Mouse (Mus musculus) midbrain, embryonic 14.5 days (tissue): ENCODE results near the gene Srgap2. TPM values are rescaled to one million over a fixed set of nuclear protein-coding genes. Genes with fewer than 3 reads are reported as not detected.
A peak's percentile ranks its signal among the peaks of the same experiment; 100 is the strongest.
"Not testable (repeated sequence)": the region's sequence is repeated elsewhere in the genome, so short reads cannot be mapped to it uniquely, and the experiment has no call there.

Source experiments
- ATAC-seq: fragments of 200-750 bp; cut with Nextera tagmentation; 2 replicates; pipeline ENCODE4 v1.8.0; 2017; ENCODE audit warnings: moderate number of reproducible peaks, moderate library complexity; ENCODE audit not compliant: low FRiP score, low TSS enrichment
- DNase-seq: peaks from one replicate; pipeline ENCODE4 v3.0.0-alpha.2; 2015
- H3K27ac ChIP-seq: fragments of 300-500 bp; sonication (generic); replicated peaks from 2 replicates; pipeline ENCODE4 v1.5.1; 2014; ENCODE audit warnings: mild to moderate bottlenecking, low read depth, low read length, moderate library complexity
- H3K27me3 ChIP-seq: fragments of 300-500 bp; sonication (generic); 2 replicates; pipeline ENCODE4 v1.6.1; 2014; ENCODE audit warnings: low read length, control low read depth, mixed read lengths; ENCODE audit not compliant: control insufficient read depth, insufficient read depth
- H3K36me3 ChIP-seq: fragments of 300-500 bp; sonication (generic); 2 replicates; pipeline ENCODE4 v1.6.1; 2014; ENCODE audit warnings: low read length, control low read depth; ENCODE audit not compliant: control insufficient read depth, insufficient read depth
- H3K4me1 ChIP-seq: fragments of 300-500 bp; sonication (generic); 2 replicates; pipeline ENCODE4 v1.6.1; 2014; ENCODE audit warnings: mild to moderate bottlenecking, antibody characterized with exemption, low read length, control low read depth; ENCODE audit not compliant: control insufficient read depth, insufficient read depth
- H3K4me2 ChIP-seq: fragments of 300-500 bp; sonication (generic); 2 replicates; pipeline ENCODE4 v1.6.1; 2014; ENCODE audit warnings: mild to moderate bottlenecking, low read length, moderate library complexity
- H3K4me3 ChIP-seq: fragments of 300-500 bp; sonication (generic); replicated peaks from 2 replicates; pipeline ENCODE4 v1.5.1; 2014; ENCODE audit warnings: low read depth, low read length
- H3K9ac ChIP-seq: fragments of 300-500 bp; sonication (generic); replicated peaks from 2 replicates; pipeline ENCODE4 v1.6.1; 2014; ENCODE audit warnings: mild to moderate bottlenecking, low read length, moderate library complexity
- H3K9me3 ChIP-seq: fragments of 300-500 bp; sonication (generic); 2 replicates; pipeline ENCODE4 v1.6.1; 2016; ENCODE audit warnings: low read length, control low read depth, mixed read lengths; ENCODE audit not compliant: control insufficient read depth
- WGBS: fragments of 180-500 bp; shearing (Covaris S2); extraction: QIAGEN DNeasy Blood & Tissue Kit; methylation state at CpG from one replicate; pipeline ENCODE4 v1.1.7; 2014; 5-methylcytosine and 5-hydroxymethylcytosine counted together
- polyA plus RNA-seq: library from polyadenylated mRNA; unstranded; fragments of >200 nt; fragmentation: Nextera tagmentation; extraction: Ambion mirVana; gene quantifications from 2 replicates; pipeline ENCODE4 v1.2.1, GENCODE M21; 2014

Srgap2 gene
- polyA plus RNA-seq, 1 experiment from 2014 or later = 30.8 TPM

DNA sequence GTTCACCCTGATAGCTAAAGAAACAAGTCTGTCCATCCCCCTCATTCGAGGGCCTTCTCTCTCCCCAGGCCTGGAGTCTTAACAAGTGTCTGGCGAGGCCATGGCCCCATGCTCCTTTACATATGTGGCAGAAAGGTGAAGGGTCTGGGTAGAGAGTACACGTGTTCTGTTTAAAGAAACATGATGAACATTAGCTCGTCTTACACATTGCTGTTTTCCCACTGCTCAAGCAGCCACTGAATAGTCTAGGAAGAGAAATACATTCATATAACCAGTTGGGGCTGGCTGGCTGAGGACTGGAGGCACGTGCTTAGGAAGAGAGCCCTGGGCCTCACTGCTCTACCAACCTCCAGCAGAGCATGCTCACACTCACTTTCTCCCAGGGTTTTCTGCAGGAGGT is 191.1 kb downstream of the Srgap2 start:
- Histone ChIP-seq H3K4me3 (no peak overlapping the region), H3K27ac (no peak overlapping the region), H3K9ac (no peak overlapping the region), H3K36me3 (peaks cover 32% of the 10 kb centered on the region), H3K27me3 (no peaks in the 10 kb centered on the region), H3K4me2 (no peak overlapping the region), H3K4me1 (peaks cover 6% of the 10 kb centered on the region), H3K9me3 (no peaks in the 10 kb centered on the region)
- ATAC-seq = no peak
- 85% methylated on average over 5 of the region's 5 CpGs for whole genome bisulfite sequencing
- DNase-seq = no peak

DNA sequence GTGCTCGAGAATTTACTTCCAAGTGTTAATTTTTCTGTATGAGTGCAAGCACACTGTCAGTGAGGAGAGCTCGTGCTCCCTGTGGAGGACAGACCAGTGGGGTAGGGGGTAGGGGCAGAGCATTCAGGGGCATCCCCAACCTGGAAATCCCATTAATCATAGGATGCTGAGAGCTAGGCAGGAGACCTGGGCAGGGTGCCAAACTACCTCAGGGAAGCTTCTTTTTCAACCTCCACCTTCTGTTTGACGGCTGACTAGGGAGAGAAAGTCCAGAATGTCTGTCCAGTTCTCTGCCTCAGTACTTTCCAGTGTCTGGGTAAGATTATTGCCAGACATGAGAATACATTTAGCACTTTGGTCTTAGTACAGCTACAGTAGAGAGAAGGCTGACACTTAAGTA is 191.5 kb downstream of the Srgap2 start:
- peaks cover 6% of the 10 kb centered on the region for H3K4me1 ChIP-seq
- WGBS = 62% methylated on average over 3 of the region's 3 CpGs
- H3K4me2 ChIP-seq = no peak overlapping the region
- peaks cover 32% of the 10 kb centered on the region for H3K36me3 ChIP-seq
- ATAC-seq = no peak
- no peak overlapping the region for H3K27ac ChIP-seq
- H3K9ac ChIP-seq = no peak overlapping the region
- H3K9me3 ChIP-seq = no peaks in the 10 kb centered on the region
- DNase-seq = peak; percentile 31
- H3K4me3 ChIP-seq = no peak overlapping the region
- no peaks in the 10 kb centered on the region for H3K27me3 ChIP-seq

DNA sequence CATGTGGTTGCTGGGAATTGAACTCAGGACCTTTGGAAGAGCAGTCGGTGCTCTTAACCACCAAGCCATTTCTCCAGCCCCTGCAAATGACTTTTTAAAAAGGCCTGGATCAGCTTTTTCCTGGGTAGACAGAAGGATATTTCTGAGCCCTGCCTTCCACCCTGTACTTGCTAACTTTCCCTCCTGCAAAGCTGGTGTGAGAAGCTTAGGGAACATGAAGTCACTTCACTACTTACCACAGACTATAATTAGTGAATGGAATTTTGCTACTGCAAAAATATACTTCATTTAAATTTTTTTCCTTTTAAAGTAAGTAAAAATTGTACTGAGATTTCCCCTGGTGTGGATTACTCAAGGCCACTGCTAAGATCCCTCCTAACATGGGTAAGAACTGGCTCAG is 196.0 kb downstream of the Srgap2 start:
- Histone ChIP-seq H3K27me3 (no peaks in the 10 kb centered on the region), H3K9ac (no peak overlapping the region), H3K9me3 (no peaks in the 10 kb centered on the region), H3K36me3 (peaks cover 34% of the 10 kb centered on the region), H3K4me3 (no peak overlapping the region), H3K4me1 (no peaks in the 10 kb centered on the region), H3K27ac (no peak overlapping the region), H3K4me2 (no peak overlapping the region)
- 96% methylated on average over 1 of the region's 1 CpGs for WGBS
- ATAC-seq (no peak), DNase-seq (no peak)

DNA sequence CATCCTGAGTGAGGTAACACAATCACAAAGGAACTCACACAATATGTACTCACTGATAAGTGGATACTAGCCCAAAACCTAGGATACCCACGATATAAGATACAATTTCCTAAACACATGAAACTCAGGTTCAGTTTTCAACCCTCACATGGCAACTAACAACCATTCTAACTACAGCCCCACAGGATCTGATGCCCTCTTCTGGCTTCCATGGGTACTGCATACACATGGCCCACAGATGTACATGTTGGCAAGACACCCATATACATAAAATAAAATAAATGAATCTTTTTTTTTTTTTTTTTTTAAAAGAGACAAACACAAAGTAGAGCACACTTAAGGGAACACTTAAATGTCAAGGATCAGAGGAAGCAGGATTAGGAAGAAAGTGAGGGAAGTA is 198.1 kb downstream of the Srgap2 start:
- not testable (repeated sequence) for H3K27ac ChIP-seq, H3K9ac ChIP-seq, H3K4me2 ChIP-seq, ATAC-seq, H3K27me3 ChIP-seq, H3K9me3 ChIP-seq, H3K4me3 ChIP-seq, H3K4me1 ChIP-seq, DNase-seq
- peaks cover 32% of the 10 kb centered on the region for H3K36me3 ChIP-seq
- WGBS = 97% methylated on average over 1 of the region's 1 CpGs

DNA sequence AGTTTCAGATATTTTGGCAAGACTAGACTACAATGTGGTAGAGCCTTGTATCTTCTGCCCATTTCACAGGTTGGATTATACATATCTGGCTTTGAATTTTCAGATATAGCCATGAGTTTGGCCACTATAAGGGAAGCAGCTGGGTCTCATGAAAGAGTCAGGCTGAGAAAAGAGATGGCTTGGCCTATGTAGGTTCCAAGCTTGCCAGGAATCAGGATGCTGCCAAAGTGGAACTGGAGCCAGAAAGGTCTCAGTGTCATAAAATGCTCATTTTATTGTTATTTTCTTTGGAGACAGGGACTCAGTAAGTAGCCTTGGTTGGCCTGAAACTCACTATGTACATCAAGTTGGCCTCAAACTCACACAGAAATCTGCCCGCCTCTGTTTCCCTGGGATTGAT is 200.0 kb downstream of the Srgap2 start:
- H3K27me3 ChIP-seq = no peaks in the 10 kb centered on the region
- H3K9me3 ChIP-seq = no peaks in the 10 kb centered on the region
- H3K36me3 ChIP-seq = peaks cover 29% of the 10 kb centered on the region
- no peak for DNase-seq
- H3K4me2 ChIP-seq = no peak overlapping the region
- no peak for ATAC-seq
- no peak overlapping the region for H3K4me3 ChIP-seq
- no peak overlapping the region for H3K27ac ChIP-seq
- H3K9ac ChIP-seq = no peak overlapping the region
- H3K4me1 ChIP-seq = no peaks in the 10 kb centered on the region
- 97% methylated on average over 1 of the region's 1 CpGs for WGBS

DNA sequence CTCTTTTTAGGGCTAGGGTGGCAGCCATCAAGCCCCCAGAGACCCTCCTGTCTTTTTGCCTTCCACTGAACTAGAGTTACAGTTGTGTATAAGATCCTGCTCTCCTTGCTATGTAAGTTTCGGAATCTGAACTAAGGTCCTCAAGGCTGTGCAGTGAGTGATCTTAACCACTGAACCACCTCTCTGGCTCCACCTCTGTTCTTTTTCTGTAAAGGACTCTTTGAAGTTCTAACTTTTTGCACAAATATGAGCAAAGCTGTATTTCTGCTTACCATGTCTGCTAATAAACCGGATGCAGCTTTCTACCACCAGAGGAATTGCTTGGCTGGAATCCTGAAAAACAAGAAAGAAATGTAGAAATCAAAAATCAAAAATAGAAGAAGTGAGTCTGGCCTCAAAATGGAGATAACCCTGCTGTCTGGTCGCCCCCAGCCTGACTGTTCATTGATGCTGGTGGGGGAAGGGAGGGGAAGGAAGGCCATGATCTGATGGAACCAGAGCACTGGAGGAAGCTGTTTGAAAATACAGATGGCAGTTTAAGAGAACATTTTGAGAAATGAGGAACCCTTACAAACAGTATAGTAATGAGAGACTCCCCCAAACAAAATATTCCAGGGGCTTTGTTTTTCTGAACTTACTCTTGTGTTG is 202.2 kb downstream of the Srgap2 start:
- Histone ChIP-seq H3K36me3 (peaks cover 27% of the 10 kb centered on the region), H3K9me3 (no peaks in the 10 kb centered on the region), H3K4me2 (no peak overlapping the region), H3K27ac (no peak overlapping the region), H3K4me3 (no peak overlapping the region), H3K27me3 (no peaks in the 10 kb centered on the region), H3K9ac (no peak overlapping the region), H3K4me1 (no peaks in the 10 kb centered on the region)
- no peak for DNase-seq
- ATAC-seq = no peak
- 91% methylated on average over 3 of the region's 3 CpGs for WGBS

DNA sequence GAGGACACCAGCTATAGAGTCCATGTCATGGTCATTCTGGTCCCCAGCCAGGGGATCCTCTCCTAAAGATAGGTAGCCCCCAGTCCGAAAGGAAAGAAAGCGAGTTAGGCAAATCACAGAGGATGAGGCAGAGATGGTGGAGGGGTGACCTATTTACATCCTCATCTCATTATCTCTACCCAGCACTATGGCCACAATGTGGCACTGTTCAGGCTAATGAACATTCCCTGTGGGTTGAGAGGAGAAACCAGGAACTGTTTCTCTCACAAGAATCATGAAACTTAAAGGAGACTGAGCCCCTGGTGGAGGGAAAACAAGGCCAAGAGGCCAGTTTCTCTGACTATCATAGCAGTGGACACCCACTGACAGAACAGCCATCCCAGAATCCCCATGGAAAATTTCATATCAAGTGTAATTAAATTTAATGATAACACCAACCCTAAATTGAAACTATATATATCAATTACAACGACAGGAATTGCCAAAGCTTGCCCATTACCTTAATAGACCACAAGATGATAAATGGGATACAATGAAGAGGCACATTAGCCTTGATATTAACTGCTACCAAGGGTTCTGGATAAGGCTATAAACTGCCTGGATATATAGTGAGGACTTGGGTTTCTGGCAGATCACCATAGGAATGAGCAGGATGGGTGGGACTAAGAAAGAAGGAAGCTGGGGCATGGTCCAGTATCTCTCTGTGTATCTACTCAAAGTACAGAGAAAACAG is 207.4 kb downstream of the Srgap2 start:
- Histone ChIP-seq H3K9me3 (no peaks in the 10 kb centered on the region), H3K36me3 (peaks cover 48% of the 10 kb centered on the region), H3K9ac (no peak overlapping the region), H3K4me3 (no peak overlapping the region), H3K27me3 (no peaks in the 10 kb centered on the region), H3K27ac (no peak overlapping the region), H3K4me1 (no peaks in the 10 kb centered on the region), H3K4me2 (no peak overlapping the region)
- DNase-seq (peak; percentile 28), ATAC-seq (no peak)
- 95% methylated on average over 3 of the region's 3 CpGs for WGBS

DNA sequence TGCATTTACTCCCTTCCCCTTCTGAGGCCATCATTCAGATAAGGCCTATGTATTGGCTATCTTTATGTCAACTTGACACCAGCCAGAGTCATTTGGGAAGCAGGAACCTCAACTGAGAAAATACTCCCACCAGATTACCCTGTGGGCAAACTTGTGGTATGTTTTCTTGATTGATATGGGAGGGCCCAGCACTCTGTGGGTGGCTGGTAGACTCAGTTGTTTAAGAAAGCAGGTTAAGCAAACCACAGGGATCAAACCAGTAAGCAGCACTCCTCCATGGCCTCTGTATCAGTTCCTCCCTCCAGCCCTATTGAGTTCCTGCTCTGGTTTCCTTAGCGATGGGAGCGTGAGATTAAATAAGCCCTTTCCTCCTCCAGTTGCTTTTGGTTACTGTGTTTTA is 208.8 kb downstream of the Srgap2 start:
- peaks cover 46% of the 10 kb centered on the region for H3K36me3 ChIP-seq
- 88% methylated on average over 2 of the region's 2 CpGs for WGBS
- no peak overlapping the region for H3K9ac ChIP-seq
- no peaks in the 10 kb centered on the region for H3K27me3 ChIP-seq
- no peaks in the 10 kb centered on the region for H3K9me3 ChIP-seq
- no peak overlapping the region for H3K27ac ChIP-seq
- no peak overlapping the region for H3K4me2 ChIP-seq
- no peak overlapping the region for H3K4me3 ChIP-seq
- no peak for DNase-seq
- no peak for ATAC-seq
- H3K4me1 ChIP-seq = no peaks in the 10 kb centered on the region

DNA sequence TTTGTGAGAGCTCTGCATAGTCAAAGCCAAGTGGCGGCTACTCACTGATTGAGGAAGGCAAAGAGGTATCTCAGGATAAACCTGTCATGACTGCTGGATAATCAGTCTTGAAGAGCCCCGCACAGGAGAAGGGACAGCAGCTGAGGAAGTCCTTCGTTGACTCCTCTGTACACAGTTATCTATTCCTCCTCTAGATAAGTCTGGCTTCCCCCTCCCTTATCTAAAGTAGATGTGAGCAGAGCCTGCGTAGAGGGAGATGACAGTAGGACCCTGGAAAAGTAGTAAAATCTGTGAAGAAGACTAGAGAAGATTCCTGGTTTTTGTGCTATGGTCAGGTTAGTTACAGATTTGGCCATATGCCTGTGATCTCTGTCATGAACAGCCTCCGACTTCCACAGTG is 209.5 kb downstream of the Srgap2 start:
- H3K4me1 ChIP-seq = no peaks in the 10 kb centered on the region
- no peak overlapping the region for H3K27ac ChIP-seq
- no peak overlapping the region for H3K4me2 ChIP-seq
- no peaks in the 10 kb centered on the region for H3K9me3 ChIP-seq
- ATAC-seq (no peak), DNase-seq (no peak)
- no peaks in the 10 kb centered on the region for H3K27me3 ChIP-seq
- H3K9ac ChIP-seq = no peak overlapping the region
- 98% methylated on average over 5 of the region's 5 CpGs for WGBS
- H3K36me3 ChIP-seq = peaks cover 52% of the 10 kb centered on the region
- H3K4me3 ChIP-seq = no peak overlapping the region
